Comparison of ENCODE assay signal across 17 mouse cellular contexts in genomic region chr9:26642302-26642701, GRCm38 (mm10).
"Had no signal": no experiment of that assay in that cellular context is flagged by ENCODE, and none has a peak within 500 bp of the region (broad histone marks: within the 10 kb centered on the region; RNA-seq: fewer than 3 reads in every experiment).

No protein-coding gene starts in this region.

- H3K9me3 ChIP-seq: midbrain, embryonic 10.5 days; midbrain, embryonic 12.5 days; neural tube, embryonic 13.5 days; neural tube, embryonic 15.5 days had no signal

- H3K4me3 ChIP-seq: midbrain, embryonic 10.5 days; midbrain, embryonic 12.5 days; myocyte; neural tube, embryonic 13.5 days; neural tube, embryonic 15.5 days had no signal

- H3K9ac ChIP-seq: lung, embryonic 14.5 days; midbrain, embryonic 12.5 days; neural tube, embryonic 13.5 days; neural tube, embryonic 15.5 days had no signal

- H3K4me1 ChIP-seq: midbrain, embryonic 10.5 days; midbrain, embryonic 12.5 days; neural tube, embryonic 13.5 days; neural tube, embryonic 15.5 days had no signal

- DNase-seq: lung, embryonic 14.5 days; lung, postnatal 10 days; lung, postnatal 4 days; midbrain, embryonic 14.5 days; retina, postnatal 1 day; right cerebral cortex, postnatal 25 days; right cerebral cortex, postnatal 4 days; spleen, adult 18-20 months; thymus, adult 18-20 months; thymus, postnatal 14 days; thymus, postnatal 36 days had no signal

- ATAC-seq: midbrain, embryonic 16.5 days had no signal

- H3K27ac ChIP-seq: midbrain, embryonic 10.5 days; midbrain, embryonic 12.5 days; neural tube, embryonic 13.5 days; neural tube, embryonic 15.5 days had no signal

- H3K36me3 ChIP-seq: midbrain, embryonic 10.5 days; midbrain, embryonic 12.5 days; neural tube, embryonic 13.5 days; neural tube, embryonic 15.5 days had no signal

- H3K27me3 ChIP-seq: midbrain, embryonic 12.5 days; neural tube, embryonic 13.5 days; neural tube, embryonic 15.5 days had no signal

- H3K4me2 ChIP-seq: lung, embryonic 14.5 days; midbrain, embryonic 12.5 days; neural tube, embryonic 13.5 days; neural tube, embryonic 15.5 days had no signal
